Mouse (Mus musculus) midbrain, embryonic 11.5 days (tissue): ENCODE results near the gene 4930402H24Rik. TPM values are rescaled to one million over a fixed set of nuclear protein-coding genes. Genes with fewer than 3 reads are reported as not detected.

ENCODE experiments used
- ATAC-seq: fragments of 200-750 bp; cut with Nextera tagmentation; 2 replicates; pipeline ENCODE4 v1.8.0; 2017; ENCODE audit warnings: moderate TSS enrichment, moderate library complexity; ENCODE audit not compliant: low FRiP score
- DNase-seq: peaks from one replicate; pipeline ENCODE4 v3.0.0; 2015; ENCODE audit warnings: low spot score; ENCODE audit errors: missing footprints
- H3K27ac ChIP-seq: fragments of 300-500 bp; sonication (generic); 2 replicates; pipeline ENCODE4 v1.5.1; 2014; ENCODE audit warnings: low read depth, low read length
- H3K27me3 ChIP-seq: fragments of 300-500 bp; sonication (generic); 2 replicates; pipeline ENCODE4 v1.6.1; 2014; ENCODE audit warnings: mild to moderate bottlenecking, low read length, moderate library complexity, mixed read lengths; ENCODE audit not compliant: control insufficient read depth, insufficient read depth
- H3K36me3 ChIP-seq: fragments of 300-500 bp; sonication (generic); 2 replicates; pipeline ENCODE4 v1.6.1; 2014; ENCODE audit warnings: mild to moderate bottlenecking, low read length, moderate library complexity, mixed read lengths; ENCODE audit not compliant: control insufficient read depth, insufficient read depth
- H3K4me1 ChIP-seq: fragments of 300-500 bp; sonication (generic); 2 replicates; pipeline ENCODE4 v1.6.1; 2014; ENCODE audit warnings: low read length; ENCODE audit not compliant: control insufficient read depth, insufficient read depth
- H3K4me2 ChIP-seq: fragments of 300-500 bp; sonication (generic); 2 replicates; pipeline ENCODE4 v1.6.1; 2014; ENCODE audit warnings: mild to moderate bottlenecking, moderate library complexity
- H3K4me3 ChIP-seq: fragments of 300-500 bp; sonication (generic); 2 replicates; pipeline ENCODE4 v1.5.1; 2014; ENCODE audit warnings: low read depth, low read length
- H3K9ac ChIP-seq: fragments of 300-500 bp; sonication (generic); 2 replicates; pipeline ENCODE4 v1.6.1; 2014; ENCODE audit warnings: low read length
- H3K9me3 ChIP-seq: fragments of 300-500 bp; sonication (generic); 2 replicates; pipeline ENCODE4 v1.6.1; 2016; ENCODE audit warnings: low read length; ENCODE audit not compliant: control insufficient read depth
- WGBS: fragments of 180-500 bp; shearing (Covaris S2); extraction: QIAGEN DNeasy Blood & Tissue Kit; methylation state at CpG from one replicate; pipeline ENCODE4 v1.1.7; 2014; 5-methylcytosine and 5-hydroxymethylcytosine counted together
- polyA plus RNA-seq: library from polyadenylated mRNA; unstranded; fragments of >200 nt; fragmentation: Nextera tagmentation; extraction: Ambion mirVana; gene quantifications from 2 replicates; pipeline ENCODE4 v1.2.1, GENCODE M21; 2014

Gene 4930402H24Rik
- polyA plus RNA-seq, 1 experiment from 2014 or later, result 49.6 TPM

GRCm38 (mm10) chr2:130812487-130812886, 93.7 kb downstream of the 4930402H24Rik start:
- 95% methylated on average over 1 of the region's 1 CpGs for WGBS
- DNase-seq (no peak), ATAC-seq (no peak)
- Histone ChIP-seq H3K36me3 (peaks cover 11% of the 10 kb centered on the region), H3K4me1 (no peaks in the 10 kb centered on the region), H3K27me3 (no peaks in the 10 kb centered on the region), H3K4me3 (no peak overlapping the region), H3K4me2 (no peak overlapping the region), H3K9ac (no peak overlapping the region), H3K27ac (no peak overlapping the region), H3K9me3 (no peaks in the 10 kb centered on the region)

DNA sequence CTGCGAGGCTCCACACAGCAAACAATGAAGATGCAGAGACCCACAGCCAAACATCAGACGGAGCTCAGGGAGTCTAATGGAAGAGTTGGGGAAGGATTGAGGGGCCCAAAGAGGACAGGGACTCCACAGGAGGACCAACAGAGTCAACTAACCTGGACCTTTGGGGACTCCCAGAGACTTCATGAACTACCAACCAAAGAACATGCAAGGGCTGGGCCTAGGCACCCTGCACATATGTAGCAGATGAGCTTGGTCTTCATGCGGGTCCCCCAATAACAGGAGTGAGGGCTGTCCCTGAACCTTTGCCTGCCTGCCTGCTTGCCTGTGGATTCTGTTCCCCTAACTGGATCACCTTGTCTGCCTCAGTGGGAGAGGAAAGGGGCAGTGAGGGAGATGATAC, 101.1 kb downstream of the 4930402H24Rik start:
- H3K4me1 ChIP-seq, result no peaks in the 10 kb centered on the region
- peaks cover 8% of the 10 kb centered on the region for H3K36me3 ChIP-seq
- no peak overlapping the region for H3K27ac ChIP-seq
- 98% methylated on average over 3 of the region's 3 CpGs for WGBS
- H3K9me3 ChIP-seq, result no peaks in the 10 kb centered on the region
- no peaks in the 10 kb centered on the region for H3K27me3 ChIP-seq
- H3K9ac ChIP-seq, result no peak overlapping the region
- ATAC-seq (no peak), DNase-seq (peak; percentile 51)
- no peak overlapping the region for H3K4me3 ChIP-seq
- no peak overlapping the region for H3K4me2 ChIP-seq

DNA sequence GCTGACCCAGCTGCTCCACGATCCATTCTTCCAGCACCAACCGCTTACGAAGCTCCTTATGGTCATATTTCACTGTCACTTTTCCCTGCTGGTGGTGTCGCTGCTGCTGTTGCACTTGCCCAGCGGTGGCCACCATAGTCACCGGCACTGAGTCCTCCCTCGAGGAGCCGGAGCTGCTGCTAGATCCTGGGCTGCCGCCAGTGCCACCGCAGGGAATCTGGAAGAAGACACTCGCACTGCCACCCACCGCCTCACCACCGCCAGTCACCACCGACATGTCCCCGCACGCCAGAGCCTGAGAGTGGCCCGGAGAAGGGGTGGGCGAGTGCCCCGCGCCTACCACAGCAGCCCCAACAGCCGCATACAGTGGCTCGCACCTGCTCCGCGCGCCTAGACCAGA, 102.5 kb downstream of the 4930402H24Rik start:
- peak; percentile 45 for DNase-seq
- no peak overlapping the region for H3K9ac ChIP-seq
- no peak overlapping the region for H3K27ac ChIP-seq
- ATAC-seq, result no peak
- H3K4me2 ChIP-seq, result no peak overlapping the region
- H3K4me1 ChIP-seq, result no peaks in the 10 kb centered on the region
- H3K4me3 ChIP-seq, result no peak overlapping the region
- WGBS, result 71% methylated on average over 25 of the region's 25 CpGs
- H3K27me3 ChIP-seq, result no peaks in the 10 kb centered on the region
- H3K36me3 ChIP-seq, result peaks cover 8% of the 10 kb centered on the region
- no peaks in the 10 kb centered on the region for H3K9me3 ChIP-seq

GRCm38 (mm10) chr2:130795731-130796130, 110.5 kb downstream of the 4930402H24Rik start:
- Histone ChIP-seq H3K4me2 (no peak overlapping the region), H3K27me3 (no peaks in the 10 kb centered on the region), H3K27ac (no peak overlapping the region), H3K4me1 (no peaks in the 10 kb centered on the region), H3K9ac (no peak overlapping the region), H3K9me3 (no peaks in the 10 kb centered on the region), H3K4me3 (no peak overlapping the region), H3K36me3 (peaks cover 3% of the 10 kb centered on the region; the same call in 1 of the 2 replicates)
- no peak for ATAC-seq
- 81% methylated on average over 8 of the region's 8 CpGs for WGBS
- peak; percentile 2 for DNase-seq

GRCm38 (mm10) chr2:130791722-130792121, 114.5 kb downstream of the 4930402H24Rik start:
- Histone ChIP-seq H3K27ac (no peak overlapping the region), H3K36me3 (peaks cover 3% of the 10 kb centered on the region; the same call in 1 of the 2 replicates), H3K9ac (no peak overlapping the region), H3K4me2 (no peak overlapping the region), H3K4me3 (no peak overlapping the region), H3K4me1 (no peaks in the 10 kb centered on the region), H3K27me3 (no peaks in the 10 kb centered on the region), H3K9me3 (no peaks in the 10 kb centered on the region)
- no peak for ATAC-seq
- WGBS, result 92% methylated on average over 7 of the region's 7 CpGs
- peak; percentile 59 for DNase-seq

DNA sequence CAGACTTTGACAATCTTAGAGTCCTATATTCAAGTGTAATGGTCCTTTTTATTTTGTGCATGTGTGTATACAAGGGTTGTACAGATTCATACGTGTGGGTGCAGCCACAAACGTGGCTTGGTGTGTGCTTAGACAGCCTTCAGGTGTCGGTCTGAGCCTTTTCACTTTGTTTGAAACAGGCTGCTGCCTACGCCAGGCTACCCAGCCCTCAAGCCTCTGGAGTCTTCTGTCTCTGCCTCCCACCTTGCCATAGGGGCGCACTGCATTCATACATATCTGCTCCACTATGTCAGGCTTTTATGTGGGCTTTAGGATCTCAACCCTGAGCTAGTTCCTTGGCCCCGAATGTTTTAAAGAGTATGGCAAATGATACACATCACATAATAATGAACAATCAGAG, 116.6 kb downstream of the 4930402H24Rik start:
- no peaks in the 10 kb centered on the region for H3K4me1 ChIP-seq
- H3K4me3 ChIP-seq, result no peak overlapping the region
- ATAC-seq (no peak), DNase-seq (peak; percentile 69)
- peaks cover 3% of the 10 kb centered on the region; the same call in 1 of the 2 replicates for H3K36me3 ChIP-seq
- no peak overlapping the region for H3K9ac ChIP-seq
- no peaks in the 10 kb centered on the region for H3K27me3 ChIP-seq
- no peak overlapping the region for H3K4me2 ChIP-seq
- 93% methylated on average over 6 of the region's 6 CpGs for WGBS
- no peaks in the 10 kb centered on the region for H3K9me3 ChIP-seq
- H3K27ac ChIP-seq, result no peak overlapping the region

- Histone ChIP-seq H3K27me3 (no peaks in the 10 kb centered on the region), H3K4me1 (no peaks in the 10 kb centered on the region), H3K4me3 (no peak overlapping the region), H3K4me2 (no peak overlapping the region), H3K9ac (no peak overlapping the region), H3K9me3 (no peaks in the 10 kb centered on the region), H3K27ac (no peak overlapping the region), H3K36me3 (peaks cover 4% of the 10 kb centered on the region; the same call in 1 of the 2 replicates)
- no peak for ATAC-seq
- WGBS, result 88% methylated on average over 8 of the region's 8 CpGs
- DNase-seq, result no peak
Observed at GRCm38 (mm10) chr2:130789039-130789438, 117.2 kb downstream of the 4930402H24Rik start.

DNA sequence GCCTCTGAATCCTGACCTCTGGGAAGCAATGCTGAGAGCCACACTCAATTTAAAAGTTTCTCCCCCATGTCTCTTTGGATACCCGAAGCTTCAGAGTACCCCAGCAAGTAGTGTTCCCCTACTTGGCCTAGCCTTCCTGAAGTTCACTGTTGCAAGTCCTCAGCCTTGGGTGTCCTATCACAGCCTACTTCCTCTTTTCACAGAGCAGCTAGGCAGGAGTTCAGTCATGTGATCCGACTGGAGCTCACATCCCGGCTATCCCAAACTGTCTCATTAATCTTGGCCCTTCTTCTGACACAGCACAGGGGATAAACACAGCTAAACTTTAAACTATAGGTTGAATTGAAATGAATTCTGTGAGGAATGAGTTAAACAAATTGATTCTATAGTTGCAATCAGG, 121.3 kb downstream of the 4930402H24Rik start:
- ATAC-seq (no peak), DNase-seq (no peak)
- H3K4me2 ChIP-seq, result no peak overlapping the region
- peaks cover 3% of the 10 kb centered on the region; the same call in 1 of the 2 replicates for H3K36me3 ChIP-seq
- H3K27ac ChIP-seq, result no peak overlapping the region
- no peak overlapping the region for H3K4me3 ChIP-seq
- no peaks in the 10 kb centered on the region for H3K9me3 ChIP-seq
- no peaks in the 10 kb centered on the region for H3K4me1 ChIP-seq
- WGBS, result 92% methylated on average over 3 of the region's 3 CpGs
- no peaks in the 10 kb centered on the region for H3K27me3 ChIP-seq
- H3K9ac ChIP-seq, result no peak overlapping the region

GRCm38 (mm10) chr2:130780615-130781303, 125.4 kb downstream of the 4930402H24Rik start:
- WGBS, result 68% methylated on average over 2 of the region's 2 CpGs
- H3K9ac ChIP-seq, result no peak overlapping the region
- ATAC-seq (no peak), DNase-seq (peak; percentile 69)
- no peaks in the 10 kb centered on the region for H3K9me3 ChIP-seq
- H3K4me3 ChIP-seq, result no peak overlapping the region
- no peaks in the 10 kb centered on the region for H3K4me1 ChIP-seq
- peaks cover 5% of the 10 kb centered on the region; the same call in 1 of the 2 replicates for H3K36me3 ChIP-seq
- no peak overlapping the region for H3K27ac ChIP-seq
- H3K27me3 ChIP-seq, result no peaks in the 10 kb centered on the region
- H3K4me2 ChIP-seq, result no peak overlapping the region
